Mouse (Mus musculus) ovary, postnatal 10 days (tissue): Measurements from ENCODE around the gene Itpk1.

Experiments
- DNase-seq: peaks from one replicate; pipeline ENCODE4 v3.0.0; 2022; ENCODE audit warnings: low spot score

Gene Itpk1

DNA sequence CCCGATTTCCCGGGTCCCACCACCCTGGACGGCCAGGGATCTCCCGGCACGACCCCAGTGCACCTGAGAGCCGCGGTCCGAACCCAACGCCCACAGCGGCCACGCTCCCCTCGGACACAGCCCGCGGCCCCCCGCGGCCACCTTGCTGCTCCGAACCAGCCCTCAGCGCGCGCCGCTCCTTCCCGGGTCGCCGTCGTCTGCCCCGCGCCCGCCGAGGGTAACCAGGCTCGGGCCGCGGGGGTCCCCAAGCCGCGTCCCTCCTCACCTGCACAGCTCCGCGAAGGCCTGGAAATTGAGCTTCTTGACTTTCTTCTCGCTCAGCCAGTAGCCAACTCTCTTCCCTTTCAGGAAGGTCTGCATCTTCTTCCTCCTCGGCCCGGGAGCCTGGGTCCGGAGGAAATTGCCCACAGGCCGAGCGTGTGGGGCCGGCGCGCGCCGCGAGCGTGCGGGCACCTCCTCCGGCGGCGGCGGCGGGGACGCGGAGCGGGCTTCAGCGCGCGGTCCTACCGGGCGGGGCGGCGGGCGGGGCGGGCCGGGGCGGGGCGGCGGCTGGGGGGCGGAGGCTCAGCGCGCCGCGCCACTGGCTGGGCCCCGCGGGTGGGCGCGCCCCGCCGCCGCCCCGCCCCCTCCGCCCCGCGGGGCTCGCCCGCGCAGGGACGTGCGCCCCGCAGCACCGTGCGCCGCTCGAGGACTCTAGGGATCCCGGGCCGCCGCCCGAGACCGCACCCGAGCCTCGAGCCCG, at the start of gene Itpk1:
Gene Itpk1 (minus strand): TSS at position 474 of the 742 bp plus-strand sequence.
- DNase-seq, result peak; percentile 49

- no peak for DNase-seq
Measured at GRCm38 (mm10) chr12:102748256-102748655, 43.5 kb upstream of the Itpk1 start.

DNA sequence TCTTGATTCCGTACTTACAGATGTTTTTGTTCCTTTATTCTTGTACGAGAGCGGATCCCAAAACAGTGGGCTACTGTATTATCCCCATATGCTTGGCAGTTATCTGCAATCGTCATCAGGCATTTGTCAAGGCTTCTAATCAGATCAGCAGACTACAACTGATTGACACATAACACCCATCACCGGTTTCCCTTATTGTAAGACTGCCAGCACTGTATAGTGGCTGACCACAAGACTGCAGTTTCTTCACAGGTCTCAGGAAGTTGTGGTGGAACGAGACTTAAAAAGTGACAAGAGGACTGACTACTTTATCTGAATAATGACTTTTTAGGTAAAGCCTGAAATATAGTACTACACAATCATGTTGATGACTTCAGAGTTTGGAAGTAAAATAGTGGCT, 40.1 kb upstream of the Itpk1 start:
- DNase-seq, result no peak

GRCm38 (mm10) chr12:102743589-102744574, 39.2 kb upstream of the Itpk1 start, which contains the start of the genes Moap1 and Tmem251:
Gene Moap1, minus strand, starts transcription at chr12:102743661.
Gene Tmem251, plus strand, starts transcription at chr12:102743762.
- peak; percentile 68 for DNase-seq

GRCm38 (mm10) chr12:102743036-102743588, 38.4 kb upstream of the Itpk1 start:
- DNase-seq, result no peak

GRCm38 (mm10) chr12:102742056-102742455, 37.3 kb upstream of the Itpk1 start:
- no peak for DNase-seq

DNA sequence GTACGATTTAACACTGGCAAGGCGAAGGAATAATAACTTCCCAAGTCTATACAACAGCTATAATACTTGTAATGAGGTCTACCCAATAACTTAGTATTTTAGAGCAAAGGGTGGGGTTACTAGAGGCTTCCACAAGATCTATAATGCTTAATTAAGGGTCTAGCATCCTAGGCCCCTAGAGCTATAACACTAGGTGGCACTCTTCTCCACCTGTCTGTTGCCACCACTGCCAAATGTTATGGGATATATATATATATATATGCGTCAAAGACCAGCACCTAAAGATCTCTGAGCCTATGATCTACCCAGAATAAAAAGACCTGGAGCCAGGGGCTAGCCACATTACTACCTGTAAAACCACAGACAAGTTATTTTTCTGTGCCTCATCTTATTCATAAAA, 35.6 kb upstream of the Itpk1 start:
- no peak for DNase-seq

GRCm38 (mm10) chr12:102739096-102739495, 34.4 kb upstream of the Itpk1 start:
- no peak for DNase-seq

DNA sequence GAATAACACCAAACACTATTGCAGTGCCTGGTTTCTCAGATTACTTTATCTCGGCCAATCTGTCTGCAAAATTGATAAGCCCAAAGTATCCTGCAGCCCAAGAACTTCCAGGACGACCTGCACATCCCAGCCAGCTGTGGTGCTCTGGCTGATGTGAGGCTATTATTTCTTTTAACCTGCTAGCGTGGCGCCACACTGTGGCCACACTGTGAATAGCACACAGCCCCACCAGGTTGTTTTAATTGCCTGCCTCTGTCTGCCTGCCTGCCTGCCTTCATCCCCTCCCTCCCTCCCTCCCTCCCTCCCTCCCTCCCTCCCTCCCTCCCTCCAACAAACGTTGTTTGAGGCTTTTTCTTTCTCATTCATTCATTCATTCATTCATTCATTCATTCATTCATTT, 28.7 kb upstream of the Itpk1 start:
- no peak for DNase-seq

DNA sequence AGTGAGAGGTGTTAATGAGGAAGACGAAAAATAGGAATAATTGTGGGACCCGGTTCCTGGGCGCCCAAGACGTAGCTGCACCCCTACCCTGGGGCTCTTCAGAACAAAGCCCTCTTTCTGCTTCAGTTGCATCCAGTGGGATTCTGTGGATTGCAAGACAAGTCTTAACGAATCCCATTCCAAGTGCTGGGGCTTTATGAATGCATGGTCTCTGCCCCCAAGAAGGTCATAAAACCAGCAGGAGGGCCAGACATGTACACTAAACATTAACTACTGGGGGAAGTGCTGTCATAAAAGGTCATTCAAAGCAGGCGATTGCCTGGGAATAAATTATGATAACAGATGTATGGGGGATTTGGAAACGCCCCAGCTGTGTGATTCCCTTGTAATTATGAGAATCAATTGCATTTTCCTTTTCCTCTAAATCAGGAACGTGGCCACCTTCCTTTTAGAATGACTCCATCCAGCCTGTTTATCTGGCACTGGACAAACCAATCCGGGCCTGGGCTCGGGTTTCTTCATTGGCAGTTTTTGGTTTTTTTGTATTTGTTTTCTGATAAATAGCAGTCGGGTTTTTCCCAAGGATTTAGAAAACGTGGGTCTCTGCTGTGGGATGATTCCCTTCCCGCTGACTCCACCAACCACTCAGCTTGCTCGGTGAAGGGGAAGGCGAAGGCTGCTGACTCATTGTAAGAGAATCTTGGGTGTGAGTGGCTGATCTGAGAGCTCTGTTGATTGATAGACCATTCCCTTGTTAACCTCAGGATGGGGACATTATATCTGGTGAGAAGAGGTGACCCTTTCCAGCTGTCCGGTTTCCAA, 26.3 kb upstream of the Itpk1 start:
- DNase-seq, result no peak

DNA sequence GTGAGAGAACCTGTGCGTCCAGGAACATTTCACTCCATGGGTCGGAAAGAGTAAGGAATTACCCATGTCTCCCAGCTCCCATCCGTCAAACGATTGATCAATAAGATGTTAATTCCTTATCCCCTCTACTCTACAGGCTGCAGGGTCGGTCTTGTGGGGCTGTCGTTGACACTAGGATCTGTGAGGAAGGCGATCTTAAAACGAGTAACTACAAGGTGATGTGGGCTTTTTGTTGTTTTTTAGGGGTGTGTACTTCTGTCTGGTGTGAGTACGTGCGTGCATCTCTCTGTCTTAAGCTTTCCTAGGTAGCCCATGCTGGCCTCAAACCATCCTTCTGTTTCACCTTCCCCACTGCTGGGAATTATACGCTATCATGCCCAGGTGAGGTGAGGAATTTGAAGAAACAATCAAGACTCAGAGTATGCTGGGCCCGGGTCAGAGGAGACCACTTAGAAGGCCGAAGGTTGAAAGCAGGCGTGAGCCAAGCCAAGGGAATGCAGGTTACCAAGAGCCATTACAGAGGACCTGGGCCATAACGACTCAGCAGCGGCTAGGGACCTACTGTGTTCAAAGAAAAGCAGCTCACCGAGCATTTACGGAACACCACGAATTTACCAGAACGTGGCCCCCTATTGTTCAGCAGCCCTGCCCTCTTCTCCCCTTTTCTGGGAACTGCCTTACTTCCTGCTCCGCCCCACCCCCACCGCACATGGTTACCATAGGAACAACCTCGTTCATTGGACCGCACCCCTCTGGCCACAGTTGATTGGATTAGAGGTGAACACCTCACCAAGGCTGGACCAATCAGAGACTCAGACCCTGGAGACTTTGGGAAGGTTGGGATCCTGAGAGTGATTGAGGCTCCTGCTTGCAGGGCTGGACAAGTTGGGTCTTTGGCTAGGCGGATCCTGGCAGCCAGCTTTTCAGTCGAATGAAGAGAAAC, 25.4 kb upstream of the Itpk1 start:
- DNase-seq, result no peak

GRCm38 (mm10) chr12:102725761-102726175, 21.0 kb upstream of the Itpk1 start:
- DNase-seq, result no peak

DNA sequence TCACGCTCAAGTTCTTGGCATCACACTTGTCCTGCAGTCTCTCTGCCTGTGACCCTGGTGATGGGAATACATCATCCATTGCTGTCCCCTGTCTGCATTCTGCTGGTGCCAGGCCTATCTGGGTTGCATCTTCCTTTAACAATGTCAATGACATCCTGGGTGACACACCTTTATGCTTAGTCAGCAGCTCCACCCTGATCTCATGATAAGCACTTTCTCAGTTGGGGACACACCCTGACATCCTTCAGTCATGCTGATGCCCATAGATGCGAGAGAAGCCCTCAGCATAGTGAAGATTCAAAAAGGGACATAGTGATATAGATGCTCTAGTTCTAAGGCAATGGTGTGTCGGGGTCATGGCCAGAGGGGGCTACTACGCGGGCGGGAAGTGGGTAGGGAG, 20.4 kb upstream of the Itpk1 start:
- no peak for DNase-seq

DNA sequence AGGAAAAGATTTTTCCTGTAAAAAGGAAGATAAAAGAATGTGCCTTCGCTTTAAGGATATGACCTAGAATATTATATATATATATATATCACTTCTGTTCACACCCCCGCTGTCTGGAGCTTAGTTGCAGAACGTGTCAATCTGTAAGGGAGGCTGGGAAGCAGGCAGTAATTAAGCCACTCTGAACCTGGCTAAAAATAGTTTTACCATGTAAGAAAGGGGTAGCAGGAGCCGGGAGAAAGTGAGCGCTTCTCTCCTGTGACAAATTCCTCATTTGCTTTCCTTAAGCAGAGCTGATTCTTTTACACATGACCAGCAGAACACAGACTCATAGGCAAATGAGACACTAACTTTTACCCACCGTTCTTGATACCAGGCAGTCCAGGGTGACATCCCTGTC, 19.1 kb upstream of the Itpk1 start:
- no peak for DNase-seq

DNA sequence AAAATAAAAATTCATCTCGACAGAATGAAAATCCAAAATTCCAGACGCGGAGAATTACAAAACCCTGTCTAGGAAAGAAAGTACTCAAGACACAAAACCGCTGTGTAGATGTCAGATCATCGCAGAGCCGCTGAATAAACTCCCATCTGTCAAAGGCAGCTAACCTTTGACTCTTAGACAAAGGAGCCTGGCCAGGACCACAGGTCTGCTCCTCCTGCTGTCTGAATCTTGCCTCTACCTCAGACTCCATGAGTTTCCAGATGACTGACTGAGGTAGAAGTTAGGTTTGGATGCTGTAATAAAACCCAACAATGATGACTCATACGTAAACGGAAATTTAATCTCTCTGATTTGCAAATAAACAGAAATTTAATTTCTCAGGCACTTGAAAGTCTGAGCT, 18.2 kb upstream of the Itpk1 start:
- no peak for DNase-seq

DNA sequence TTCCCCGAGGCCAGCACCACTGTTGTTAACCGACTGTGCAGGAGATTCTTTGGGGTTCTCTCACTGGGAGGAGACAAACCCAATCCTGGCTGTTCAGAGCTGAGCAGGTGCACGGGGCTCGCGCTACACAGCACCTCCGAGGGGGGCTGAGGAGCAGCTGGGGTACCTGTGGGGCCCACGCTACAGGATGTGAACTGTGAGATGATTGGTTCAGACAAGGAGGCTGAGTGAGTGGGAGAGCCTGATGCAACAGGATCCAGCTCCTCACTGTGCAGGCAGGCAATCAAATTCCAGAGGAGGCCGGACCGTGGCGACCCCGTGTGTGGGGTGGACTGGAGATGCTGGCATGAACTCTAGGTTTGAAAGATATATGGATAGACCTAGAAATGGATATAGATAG, 17.7 kb upstream of the Itpk1 start:
- DNase-seq, result no peak

GRCm38 (mm10) chr12:102719552-102720315, 15.0 kb upstream of the Itpk1 start:
- DNase-seq, result no peak

- no peak for DNase-seq
Measured at GRCm38 (mm10) chr12:102714654-102715395, 10.1 kb upstream of the Itpk1 start.

- DNase-seq, result no peak
Measured at GRCm38 (mm10) chr12:102714116-102714515, 9.4 kb upstream of the Itpk1 start.
